Mouse (Mus musculus): Measurements from ENCODE around the gene Zfp991. TPM values are rescaled to one million over a fixed set of nuclear protein-coding genes. Genes with fewer than 3 reads are reported as not detected.
A peak's percentile ranks its signal among the peaks of the same experiment; 100 is the strongest.
"Not testable (repeated sequence)": the region's sequence is repeated elsewhere in the genome, so short reads cannot be mapped to it uniquely, and the experiment has no call there.

The Zfp991 gene
- polyA plus RNA-seq, 1 experiment: 0.05 TPM

GRCm38 (mm10) chr4:147186824-147187223, 55.0 kb downstream of the Zfp991 start:
- not testable (repeated sequence) for DNase-seq; H3K4me1 ChIP-seq (ENCODE audit: control insufficient read depth, insufficient read depth, low read length); H3K4me3 ChIP-seq (ENCODE audit: insufficient read depth, low read depth, low read length); H3K27me3 ChIP-seq (replicated peaks; ENCODE audit: control insufficient read depth, insufficient read depth, low read length); H3K27ac ChIP-seq (ENCODE audit: insufficient read depth, low read depth, low read length); H3K36me3 ChIP-seq (ENCODE audit: control insufficient read depth, insufficient read depth, low read length)
- 83% methylated on average over 1 of the region's 1 CpGs for WGBS

DNA sequence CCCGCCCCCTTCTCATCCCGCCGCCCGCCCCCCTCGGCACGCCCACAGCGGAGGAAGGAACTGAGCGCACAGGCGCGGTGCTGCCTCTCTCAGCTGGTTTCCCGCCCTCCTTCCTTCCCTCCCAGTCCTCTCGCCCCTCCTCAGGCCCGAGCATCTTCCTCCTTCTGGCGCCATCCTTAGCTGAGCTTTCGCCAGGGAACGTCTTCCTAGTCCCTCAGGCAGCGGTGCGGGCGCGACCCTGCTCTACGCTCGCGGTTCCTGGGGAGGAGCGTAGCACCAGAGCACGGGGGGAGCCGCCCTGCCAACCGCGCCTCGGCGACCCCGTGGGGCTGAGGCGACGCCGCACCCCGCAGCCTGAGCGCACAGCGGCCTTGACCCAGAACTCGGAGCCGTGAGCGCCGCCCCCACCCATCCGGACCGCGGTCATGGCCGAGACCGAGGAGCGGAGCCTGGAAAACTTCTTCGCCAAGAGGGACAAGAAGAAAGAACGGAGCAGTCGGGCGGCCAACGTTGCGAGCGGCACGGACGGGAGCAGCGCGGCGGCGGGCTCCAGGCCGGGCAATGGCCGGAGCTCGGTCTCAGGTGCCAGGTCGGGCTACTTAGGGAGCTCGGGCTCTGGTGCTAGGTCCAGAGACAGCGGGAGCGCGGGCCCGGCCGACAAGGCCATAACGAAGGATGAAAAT, 55.6 kb downstream of the Zfp991 start:
- H3K27me3 ChIP-seq (replicated peaks; ENCODE audit: control insufficient read depth, insufficient read depth, low read length); H3K36me3 ChIP-seq (ENCODE audit: control insufficient read depth, insufficient read depth, low read length); H3K27ac ChIP-seq (ENCODE audit: insufficient read depth, low read depth, low read length); H3K4me3 ChIP-seq (ENCODE audit: insufficient read depth, low read depth, low read length); DNase-seq; H3K4me1 ChIP-seq (ENCODE audit: control insufficient read depth, insufficient read depth, low read length): not testable (repeated sequence)
- WGBS: 72% methylated on average over 71 of the region's 71 CpGs

DNA sequence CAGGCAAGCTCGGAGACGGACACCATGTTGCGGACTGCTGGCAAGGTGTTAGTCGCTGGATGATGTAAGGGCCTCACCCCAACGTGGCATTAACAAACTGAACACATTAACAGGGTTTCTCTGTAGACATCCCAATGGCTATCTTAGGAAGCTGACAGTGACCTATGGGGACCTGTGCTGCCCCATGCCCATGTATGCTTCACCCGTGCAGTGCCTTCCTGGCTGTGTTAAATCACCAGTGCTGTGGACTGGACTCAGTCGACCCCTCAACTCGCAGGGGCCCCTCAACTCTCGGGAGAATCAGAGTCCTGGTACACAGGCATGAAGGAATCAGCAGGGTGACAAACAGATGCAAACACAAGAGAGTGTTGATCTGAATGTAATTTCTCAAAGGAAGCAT, 63.3 kb downstream of the Zfp991 start:
- H3K4me1 ChIP-seq (ENCODE audit: control insufficient read depth, insufficient read depth, low read length); H3K36me3 ChIP-seq (ENCODE audit: control insufficient read depth, insufficient read depth, low read length); DNase-seq; H3K27me3 ChIP-seq (replicated peaks; ENCODE audit: control insufficient read depth, insufficient read depth, low read length); H3K4me3 ChIP-seq (ENCODE audit: insufficient read depth, low read depth, low read length); H3K27ac ChIP-seq (ENCODE audit: insufficient read depth, low read depth, low read length): not testable (repeated sequence)
- 90% methylated on average over 8 of the region's 9 CpGs for WGBS

DNA sequence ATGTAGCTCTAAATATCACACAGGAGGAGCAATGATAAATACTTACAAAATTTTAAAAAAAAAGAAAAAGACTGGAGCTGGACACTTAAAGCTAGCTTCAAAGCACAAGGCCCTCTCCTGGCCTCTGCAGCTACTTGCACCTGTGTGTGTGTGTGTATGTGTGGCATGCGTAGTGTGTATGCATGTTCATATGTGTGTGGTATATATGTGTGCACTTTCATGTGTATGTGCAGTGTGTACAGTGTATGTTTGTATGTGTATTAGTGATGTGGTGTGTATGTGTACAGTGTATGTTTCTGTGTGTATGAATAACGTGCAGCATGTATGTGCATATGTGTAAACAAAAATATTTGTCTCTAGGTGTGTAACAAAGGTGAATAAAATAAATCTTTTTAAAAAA, 65.4 kb downstream of the Zfp991 start:
- 80% methylated on average over 2 of the region's 2 CpGs for WGBS
- not testable (repeated sequence) for H3K4me3 ChIP-seq (ENCODE audit: insufficient read depth, low read depth, low read length); H3K4me1 ChIP-seq (ENCODE audit: control insufficient read depth, insufficient read depth, low read length); DNase-seq; H3K27ac ChIP-seq (ENCODE audit: insufficient read depth, low read depth, low read length); H3K27me3 ChIP-seq (replicated peaks; ENCODE audit: control insufficient read depth, insufficient read depth, low read length); H3K36me3 ChIP-seq (ENCODE audit: control insufficient read depth, insufficient read depth, low read length)

GRCm38 (mm10) chr4:147199055-147199750, 67.4 kb downstream of the Zfp991 start:
- not testable (repeated sequence) for H3K27ac ChIP-seq (ENCODE audit: insufficient read depth, low read depth, low read length); H3K4me1 ChIP-seq (ENCODE audit: control insufficient read depth, insufficient read depth, low read length); H3K4me3 ChIP-seq (ENCODE audit: insufficient read depth, low read depth, low read length); H3K27me3 ChIP-seq (replicated peaks; ENCODE audit: control insufficient read depth, insufficient read depth, low read length); DNase-seq; H3K36me3 ChIP-seq (ENCODE audit: control insufficient read depth, insufficient read depth, low read length)
- 69% methylated on average over 6 of the region's 6 CpGs for WGBS

DNA sequence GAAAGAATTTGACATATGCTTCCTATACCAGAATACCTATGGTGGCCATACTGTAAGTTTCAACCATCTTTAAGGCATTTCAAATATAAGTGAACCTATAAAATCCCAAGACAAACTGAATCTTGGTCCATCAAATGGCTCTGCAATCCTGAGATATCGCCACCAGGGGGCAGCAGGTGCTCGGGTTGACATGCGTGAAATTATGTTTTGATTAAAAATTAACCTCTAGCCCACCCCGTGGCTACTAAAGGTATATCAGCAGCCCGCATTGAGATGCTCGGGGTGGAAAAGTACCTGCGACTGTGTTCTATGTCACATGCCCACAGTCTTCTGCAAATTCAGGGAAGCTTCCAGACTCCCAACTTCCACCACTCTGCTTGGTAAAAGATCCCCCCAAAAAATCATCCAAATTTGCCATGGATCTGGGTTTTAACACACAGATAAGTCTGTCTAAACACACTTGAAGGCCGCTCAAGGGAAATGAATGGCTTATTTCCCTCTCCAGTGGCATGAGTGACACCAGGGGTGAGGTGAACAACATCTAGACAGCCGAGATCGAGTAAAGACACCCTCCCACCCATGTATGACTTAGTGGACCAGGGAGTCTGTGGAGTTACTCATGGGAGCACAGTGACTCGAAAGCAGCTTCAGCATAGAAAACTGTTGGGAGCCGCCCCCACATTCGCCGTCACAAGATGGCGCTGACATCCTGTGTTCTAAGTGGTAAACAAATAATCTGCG, 70.3 kb downstream of the Zfp991 start:
- H3K27me3 ChIP-seq (replicated peaks; ENCODE audit: control insufficient read depth, insufficient read depth, low read length); H3K27ac ChIP-seq (ENCODE audit: insufficient read depth, low read depth, low read length); H3K36me3 ChIP-seq (ENCODE audit: control insufficient read depth, insufficient read depth, low read length); H3K4me1 ChIP-seq (ENCODE audit: control insufficient read depth, insufficient read depth, low read length); DNase-seq; H3K4me3 ChIP-seq (ENCODE audit: insufficient read depth, low read depth, low read length): not testable (repeated sequence)
- 87% methylated on average over 16 of the region's 16 CpGs for WGBS

- not testable (repeated sequence) for H3K27ac ChIP-seq (ENCODE audit: insufficient read depth, low read depth, low read length); H3K4me1 ChIP-seq (ENCODE audit: control insufficient read depth, insufficient read depth, low read length); DNase-seq; H3K27me3 ChIP-seq (replicated peaks; ENCODE audit: control insufficient read depth, insufficient read depth, low read length); H3K36me3 ChIP-seq (ENCODE audit: control insufficient read depth, insufficient read depth, low read length); H3K4me3 ChIP-seq (ENCODE audit: insufficient read depth, low read depth, low read length)
- WGBS: 78% methylated on average over 3 of the region's 7 CpGs
Observed at GRCm38 (mm10) chr4:147212182-147212928, 80.5 kb downstream of the Zfp991 start.

DNA sequence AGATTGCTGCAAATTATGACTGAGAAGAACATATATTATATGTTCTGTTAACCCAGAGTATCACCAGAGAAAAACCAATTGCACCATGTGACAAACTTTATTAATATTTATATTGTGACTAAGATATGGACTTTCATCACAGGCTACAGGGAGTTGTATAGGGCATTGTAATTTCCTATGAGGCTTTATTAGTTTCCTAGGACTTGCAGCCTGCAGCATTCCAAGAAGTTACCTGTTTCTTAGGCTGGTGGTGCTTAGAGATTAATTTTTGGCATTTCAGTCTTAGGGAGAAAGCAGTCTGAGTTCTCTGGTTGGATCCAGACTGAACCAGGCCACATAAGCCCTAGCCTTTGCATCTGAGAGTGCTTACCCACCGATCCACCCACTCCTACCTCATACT, 82.4 kb downstream of the Zfp991 start:
- WGBS: no CpG with 5 or more reads among the region's 1 CpGs
- DNase-seq; H3K4me3 ChIP-seq (ENCODE audit: insufficient read depth, low read depth, low read length); H3K27ac ChIP-seq (ENCODE audit: insufficient read depth, low read depth, low read length); H3K27me3 ChIP-seq (replicated peaks; ENCODE audit: control insufficient read depth, insufficient read depth, low read length); H3K36me3 ChIP-seq (ENCODE audit: control insufficient read depth, insufficient read depth, low read length); H3K4me1 ChIP-seq (ENCODE audit: control insufficient read depth, insufficient read depth, low read length): not testable (repeated sequence)

DNA sequence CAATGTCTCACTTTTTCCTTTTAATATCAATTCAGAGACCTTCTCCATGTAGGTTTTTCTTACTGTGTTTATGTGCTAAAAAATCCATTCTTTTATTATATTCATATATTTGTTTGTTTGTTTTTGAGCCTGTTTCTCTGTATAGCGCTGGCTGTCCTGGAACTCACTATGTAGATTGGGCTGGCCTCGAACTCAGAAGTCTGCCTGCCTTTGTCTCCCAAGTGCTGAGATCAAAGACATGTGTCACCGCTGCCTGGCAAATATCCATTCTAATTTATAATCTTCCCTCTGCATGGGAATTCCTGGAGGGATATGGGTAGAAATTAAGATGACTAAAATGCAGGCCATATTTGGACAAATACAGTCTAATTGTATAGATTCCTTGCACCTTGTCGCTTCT, 85.8 kb downstream of the Zfp991 start:
- 67% methylated on average over 3 of the region's 4 CpGs for WGBS
- not testable (repeated sequence) for H3K27me3 ChIP-seq (replicated peaks; ENCODE audit: control insufficient read depth, insufficient read depth, low read length); H3K4me3 ChIP-seq (ENCODE audit: insufficient read depth, low read depth, low read length); DNase-seq; H3K27ac ChIP-seq (ENCODE audit: insufficient read depth, low read depth, low read length); H3K36me3 ChIP-seq (ENCODE audit: control insufficient read depth, insufficient read depth, low read length); H3K4me1 ChIP-seq (ENCODE audit: control insufficient read depth, insufficient read depth, low read length)

DNA sequence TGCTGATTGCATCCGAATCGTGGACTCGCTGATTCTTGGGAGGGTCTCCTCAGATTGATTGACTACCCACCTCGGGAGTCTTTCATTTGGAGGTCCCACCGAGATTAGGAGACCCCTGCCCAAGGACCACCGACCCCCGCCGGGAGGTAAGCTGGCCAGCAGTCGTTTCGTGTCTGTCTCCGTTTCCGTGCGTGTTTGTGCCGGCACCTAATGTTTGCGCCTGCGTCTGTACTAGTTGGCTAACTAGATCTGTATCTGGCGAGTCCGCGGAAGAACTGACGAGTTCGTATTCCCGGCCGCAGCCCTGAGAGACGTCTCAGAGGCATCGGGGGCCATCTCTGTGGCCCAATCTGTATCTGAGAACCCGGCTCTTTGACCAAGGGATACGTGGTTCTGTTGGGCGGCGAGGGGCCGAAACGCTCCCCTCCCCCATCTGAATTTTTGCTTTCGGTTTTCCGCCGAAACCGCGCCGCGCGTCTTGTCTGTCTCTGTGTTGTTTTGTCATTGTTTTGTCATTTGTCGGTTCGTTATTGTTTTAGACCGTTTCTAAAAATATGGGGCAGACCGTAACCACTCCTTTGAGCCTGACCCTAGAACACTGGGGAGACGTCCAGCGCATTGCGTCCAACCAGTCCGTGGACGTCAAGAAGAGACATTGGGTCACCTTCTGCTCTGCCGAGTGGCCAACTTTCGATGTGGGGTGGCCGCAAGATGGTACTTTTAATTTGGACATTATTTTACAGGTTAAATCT, 87.7 kb downstream of the Zfp991 start:
- H3K27me3 ChIP-seq (replicated peaks; ENCODE audit: control insufficient read depth, insufficient read depth, low read length); H3K27ac ChIP-seq (ENCODE audit: insufficient read depth, low read depth, low read length); H3K36me3 ChIP-seq (ENCODE audit: control insufficient read depth, insufficient read depth, low read length); DNase-seq; H3K4me1 ChIP-seq (ENCODE audit: control insufficient read depth, insufficient read depth, low read length): not testable (repeated sequence)
- 71% methylated on average over 51 of the region's 51 CpGs for WGBS
- peak overlapping the region; percentile 5; the same call in 1 of the 2 replicates for H3K4me3 ChIP-seq (ENCODE audit: insufficient read depth, low read depth, low read length)

Measured in kidney, adult 2 months (tissue).